In genomic region chr9:16440638-16441037, GRCm38 (mm10) we compare ENCODE assay signal across 18 mouse cellular contexts.
A peak's percentile ranks its signal among the peaks of the same experiment; 100 is the strongest.
DNase-seq lines count a peak whose midpoint lies in the region; ATAC-seq lines count a peak whose summit lies in the region.
"Had no signal": no experiment of that assay in that cellular context is flagged by ENCODE, and none has a peak within 500 bp of the region (broad histone marks: within the 10 kb centered on the region; RNA-seq: fewer than 3 reads in every experiment).

No protein-coding gene starts in this region.

- peaks cover 34% of the 10 kb centered on the region for H3K4me1 ChIP-seq in heart, embryonic 13.5 days
- no peaks in the 10 kb centered on the region for H3K4me1 ChIP-seq in heart, embryonic 11.5 days (ENCODE audit: control insufficient read depth, insufficient read depth, low read length)
- H3K4me1 ChIP-seq in hindbrain, embryonic 11.5 days (replicated peaks; ENCODE audit: control insufficient read depth, insufficient read depth, low read length) = peaks cover 2% of the 10 kb centered on the region; the same call in 1 of the 2 replicates
- H3K4me1 ChIP-seq in neural tube, embryonic 12.5 days = peaks cover 36% of the 10 kb centered on the region

- ATAC-seq in heart, embryonic 13.5 days (ENCODE audit: extremely low read depth, insufficient number of reproducible peaks, low FRiP score, low TSS enrichment) = no peak
- no peak for ATAC-seq in heart, embryonic 11.5 days (replicated peaks; ENCODE audit: insufficient number of reproducible peaks, low FRiP score, low TSS enrichment)
- peak; percentile 28 for ATAC-seq in hindbrain, embryonic 11.5 days (ENCODE audit: low FRiP score)
- peak; percentile 28; the same call in 1 of the 2 replicates for ATAC-seq in neural tube, embryonic 12.5 days (ENCODE audit: low FRiP score, low read depth)

- H3K36me3 ChIP-seq in heart, embryonic 13.5 days = no peaks in the 10 kb centered on the region
- H3K36me3 ChIP-seq in heart, embryonic 11.5 days (ENCODE audit: control insufficient read depth, insufficient read depth, low read length) = no peaks in the 10 kb centered on the region
- H3K36me3 ChIP-seq in hindbrain, embryonic 11.5 days (ENCODE audit: control insufficient read depth, insufficient read depth, low read length) = no peaks in the 10 kb centered on the region
- H3K36me3 ChIP-seq in neural tube, embryonic 12.5 days = no peaks in the 10 kb centered on the region
- H3K36me3 ChIP-seq: G1E had no signal

- no peaks in the 10 kb centered on the region for H3K27me3 ChIP-seq in heart, embryonic 13.5 days (replicated peaks)
- no peaks in the 10 kb centered on the region for H3K27me3 ChIP-seq in heart, embryonic 11.5 days (ENCODE audit: control insufficient read depth, insufficient read depth, low read length)
- no peaks in the 10 kb centered on the region for H3K27me3 ChIP-seq in hindbrain, embryonic 11.5 days (ENCODE audit: control insufficient read depth, insufficient read depth, low read length)
- no peaks in the 10 kb centered on the region for H3K27me3 ChIP-seq in neural tube, embryonic 12.5 days (replicated peaks)

- no peak overlapping the region for H3K9ac ChIP-seq in heart, embryonic 13.5 days
- no peak overlapping the region for H3K9ac ChIP-seq in heart, embryonic 11.5 days (ENCODE audit: low read depth, low read length)
- H3K9ac ChIP-seq in hindbrain, embryonic 11.5 days (ENCODE audit: low read depth, low read length) = no peak overlapping the region
- no peak overlapping the region for H3K9ac ChIP-seq in neural tube, embryonic 12.5 days

- H3K27ac ChIP-seq in heart, embryonic 13.5 days (replicated peaks) = peak overlapping the region; percentile 48; the same call in 1 of the 2 replicates
- H3K27ac ChIP-seq in heart, embryonic 11.5 days (ENCODE audit: low read depth, low read length) = no peak overlapping the region
- peak overlapping the region; percentile 31 for H3K27ac ChIP-seq in hindbrain, embryonic 11.5 days (ENCODE audit: low read depth, low read length)
- H3K27ac ChIP-seq in neural tube, embryonic 12.5 days = no peak overlapping the region
- H3K27ac ChIP-seq: macrophage had no signal

- no peak overlapping the region for H3K4me2 ChIP-seq in heart, embryonic 13.5 days
- H3K4me2 ChIP-seq in heart, embryonic 11.5 days = no peak overlapping the region
- no peak overlapping the region for H3K4me2 ChIP-seq in hindbrain, embryonic 11.5 days (replicated peaks; ENCODE audit: low read depth, low read length)
- H3K4me2 ChIP-seq in neural tube, embryonic 12.5 days (replicated peaks) = peak overlapping the region; percentile 29

- WGBS in heart, embryonic 13.5 days = 74% methylated on average over 6 of the region's 6 CpGs
- 76% methylated on average over 6 of the region's 6 CpGs for WGBS in heart, embryonic 11.5 days (ENCODE audit: insufficient replicate concordance)
- WGBS in hindbrain, embryonic 11.5 days = 41% methylated on average over 6 of the region's 6 CpGs
- WGBS in neural tube, embryonic 12.5 days = 27% methylated on average over 6 of the region's 6 CpGs

- DNase-seq in hindbrain, embryonic 11.5 days (ENCODE audit: low spot score) = peak; percentile 48
- DNase-seq in mesoderm, embryonic 11.5 days (ENCODE audit: low read depth, low spot score) = peak; percentile 41
- no peak for DNase-seq in ovary, postnatal 36 days (ENCODE audit: low spot score)
- no peak for DNase-seq in cerebellum, adult 11 months
- no peak for DNase-seq in left cerebral cortex, adult 8-10 months (ENCODE audit: low spot score in 2 of 2)
- DNase-seq: adrenal gland, adult 8-10 months; cerebellum, adult 2 months; kidney, adult 2 months; kidney, postnatal 4 days; liver; lung, adult 2 months; right cerebral cortex, postnatal 4 days had no signal

- no peak overlapping the region for H3K4me3 ChIP-seq in heart, embryonic 13.5 days
- no peak overlapping the region for H3K4me3 ChIP-seq in heart, embryonic 11.5 days (ENCODE audit: low read depth, low read length)
- H3K4me3 ChIP-seq in hindbrain, embryonic 11.5 days (ENCODE audit: low read depth, low read length) = no peak overlapping the region
- no peak overlapping the region for H3K4me3 ChIP-seq in neural tube, embryonic 12.5 days
- H3K4me3 ChIP-seq: myocyte had no signal

- H3K9me3 ChIP-seq in heart, embryonic 13.5 days = no peaks in the 10 kb centered on the region
- no peaks in the 10 kb centered on the region for H3K9me3 ChIP-seq in heart, embryonic 11.5 days (replicated peaks; ENCODE audit: control insufficient read depth, low read length)
- no peaks in the 10 kb centered on the region for H3K9me3 ChIP-seq in hindbrain, embryonic 11.5 days (ENCODE audit: control insufficient read depth, low read length)
- no peaks in the 10 kb centered on the region for H3K9me3 ChIP-seq in neural tube, embryonic 12.5 days
- H3K9me3 ChIP-seq: G1E had no signal

Comparison
In these comparisons a context has a peak if more than half of its experiments do, and no peak if none do; other contexts are left out.
1. H3K27ac ChIP-seq: peak in heart, embryonic 13.5 days (single experiment) and hindbrain, embryonic 11.5 days (single experiment); none in heart, embryonic 11.5 days (single experiment) and neural tube, embryonic 12.5 days (single experiment).
2. ATAC-seq: peak in hindbrain, embryonic 11.5 days (single experiment) and neural tube, embryonic 12.5 days (single experiment); none in heart, embryonic 13.5 days (single experiment) and heart, embryonic 11.5 days (single experiment).
3. DNase-seq: peak in hindbrain, embryonic 11.5 days (single experiment) and mesoderm, embryonic 11.5 days (single experiment); none in ovary, postnatal 36 days (single experiment), cerebellum, adult 11 months (single experiment) and left cerebral cortex, adult 8-10 months (0 of 2).